Mouse (Mus musculus): ENCODE measurements at regions not wholly inside any gene's neighbourhood (a gene's known extent, or its start where the extent isn't known, plus 50 kb on each side); places are given as distances from the start of the nearest gene placed in this dataset.

DNA sequence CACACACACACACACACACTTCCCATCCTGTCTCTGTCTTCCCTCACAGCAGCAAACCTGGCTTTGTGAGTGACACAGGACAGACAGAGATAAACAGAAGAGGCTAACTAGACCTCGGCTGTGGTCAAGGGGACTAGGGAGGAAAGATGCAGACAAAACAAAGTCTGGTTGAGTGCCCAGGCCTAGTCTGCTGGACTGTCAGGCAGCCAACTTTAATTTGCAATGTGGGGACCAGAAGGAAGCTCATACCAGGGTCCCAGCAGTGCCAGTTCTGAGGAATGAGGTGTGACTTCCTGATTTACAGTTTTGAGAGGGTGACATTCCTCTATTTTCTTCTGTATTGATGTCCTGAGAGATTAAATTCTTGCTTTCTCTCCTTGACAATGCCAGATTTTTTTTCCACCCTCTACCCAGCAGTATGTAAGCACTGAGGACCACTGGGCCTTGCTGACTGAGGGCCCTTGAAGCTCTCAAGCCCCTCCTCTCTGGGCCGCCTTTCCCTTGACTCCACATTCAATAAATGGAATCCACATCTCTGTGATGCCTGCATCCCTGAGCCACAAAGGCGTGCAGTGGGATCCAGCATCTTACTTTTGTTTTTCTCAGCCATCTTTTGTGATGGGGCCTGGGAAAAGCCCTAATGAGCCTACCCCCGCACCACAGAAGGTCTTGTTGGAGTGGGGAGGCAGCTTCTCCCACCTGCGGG, 124.6 kb downstream of the Tcp10c start:
- TF ChIP-seq CTCF (IDR thresholded peaks at IDR 0.05; ENCODE audit: low read depth) (no peak), EP300 (IDR thresholded peaks at IDR 0.05; ENCODE audit: low read depth) (no peak)

Data from liver, postnatal 0 days (tissue).